Mouse (Mus musculus): Measurements from ENCODE around the gene Hoxb5. TPM values are rescaled to one million over a fixed set of nuclear protein-coding genes. Genes with fewer than 3 reads are reported as not detected.
A peak's percentile ranks its signal among the peaks of the same experiment; 100 is the strongest.

The Hoxb5 gene
- total and polyA plus RNA-seq, 3 experiments: 0.04 to 0.22 TPM; not detected in 1

DNA sequence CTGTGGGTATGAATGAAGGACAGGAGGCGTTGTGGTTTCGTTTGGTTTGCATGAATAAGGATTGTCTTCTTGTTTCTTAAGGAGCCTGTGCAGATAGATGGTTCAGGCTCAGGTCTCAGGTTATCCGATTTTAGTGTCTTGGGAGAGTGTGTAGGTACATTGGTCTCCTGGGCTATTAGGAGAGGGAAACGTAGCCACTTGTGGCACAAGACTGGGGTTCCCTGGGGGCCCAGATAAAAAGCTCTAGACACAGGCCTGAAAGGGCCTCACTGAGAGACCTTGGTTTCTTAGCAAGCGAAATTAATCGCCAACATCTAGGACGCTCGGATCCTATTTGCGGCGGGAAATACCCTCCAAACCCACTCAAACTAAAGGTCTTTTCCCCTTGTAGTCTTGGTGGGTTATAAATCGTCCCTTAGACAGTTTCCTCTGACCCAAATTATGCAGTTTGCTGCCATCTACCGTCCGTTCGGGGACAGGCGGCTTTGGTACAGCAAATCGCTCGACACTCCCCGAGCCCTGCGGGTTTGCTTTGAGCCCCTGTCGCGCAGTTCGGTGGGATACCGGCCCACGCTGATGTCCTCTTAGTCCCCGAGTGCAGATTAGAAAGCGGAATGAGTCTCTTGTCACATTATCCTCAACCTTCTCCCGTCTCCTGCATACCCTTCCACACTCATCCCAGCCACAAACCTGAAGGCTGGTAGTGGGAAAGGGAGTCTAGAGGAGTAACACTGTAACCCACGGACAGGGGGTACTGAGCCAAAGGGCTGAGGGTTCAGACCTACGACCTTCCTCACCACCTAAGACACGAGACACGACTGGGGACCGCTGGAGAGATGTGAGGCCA, 8.7 kb upstream of the Hoxb5 start:
- no peak overlapping the region for H3K4me3 ChIP-seq (ENCODE audit: low read depth, low read length)
- TF ChIP-seq TAL1 (conservative IDR thresholded peaks at IDR 0.05; ENCODE audit: low read depth, low read length): no peak
- no peak for TF ChIP-seq GATA2 (IDR thresholded peaks at IDR 0.05; ENCODE audit: borderline replicate concordance, low read depth, low read length)
- no peak for TF ChIP-seq GATA1 (IDR thresholded peaks at IDR 0.05; ENCODE audit: borderline replicate concordance, low read length)
- peak; percentile 40 for TF ChIP-seq CTCF (IDR thresholded peaks at IDR 0.05; ENCODE audit: low read depth, low read length)
- TF ChIP-seq POLR2AphosphoS5 (IDR thresholded peaks at IDR 0.05; ENCODE audit: insufficient replicate concordance, low read depth, low read length): no peak
- ATAC-seq (ENCODE audit: extremely low read depth, insufficient number of reproducible peaks, low FRiP score, poor library complexity, severe bottlenecking): no peak
- H3K36me3 ChIP-seq (replicated peaks): no peaks in the 10 kb centered on the region
- H3K4me1 ChIP-seq (ENCODE audit: insufficient read depth, low read depth, low read length): peaks cover 7% of the 10 kb centered on the region; the same call in 1 of the 2 replicates
- DNase-seq (ENCODE audit: low spot score): peak; percentile 39
- H3K9me3 ChIP-seq (replicated peaks): no peaks in the 10 kb centered on the region
- peaks cover 76% of the 10 kb centered on the region for H3K27me3 ChIP-seq (ENCODE audit: insufficient read depth, low read length)

GRCm38 (mm10) chr11:96295092-96295835, 7.9 kb upstream of the Hoxb5 start:
- no peak for TF ChIP-seq GATA1 (IDR thresholded peaks at IDR 0.05; ENCODE audit: borderline replicate concordance, low read length)
- TF ChIP-seq CTCF (IDR thresholded peaks at IDR 0.05; ENCODE audit: low read depth, low read length): no peak
- no peak for TF ChIP-seq GATA2 (IDR thresholded peaks at IDR 0.05; ENCODE audit: borderline replicate concordance, low read depth, low read length)
- no peak for TF ChIP-seq TAL1 (conservative IDR thresholded peaks at IDR 0.05; ENCODE audit: low read depth, low read length)
- no peak for TF ChIP-seq POLR2AphosphoS5 (IDR thresholded peaks at IDR 0.05; ENCODE audit: insufficient replicate concordance, low read depth, low read length)
- Histone ChIP-seq H3K4me3 (ENCODE audit: low read depth, low read length) (no peak overlapping the region), H3K9me3 (replicated peaks) (no peaks in the 10 kb centered on the region), H3K4me1 (ENCODE audit: insufficient read depth, low read depth, low read length) (peaks cover 7% of the 10 kb centered on the region; the same call in 1 of the 2 replicates), H3K27me3 (ENCODE audit: insufficient read depth, low read length) (peaks cover 79% of the 10 kb centered on the region), H3K36me3 (replicated peaks) (no peaks in the 10 kb centered on the region)
- DNase-seq (ENCODE audit: low spot score) (no peak), ATAC-seq (ENCODE audit: extremely low read depth, insufficient number of reproducible peaks, low FRiP score, poor library complexity, severe bottlenecking) (no peak)

DNA sequence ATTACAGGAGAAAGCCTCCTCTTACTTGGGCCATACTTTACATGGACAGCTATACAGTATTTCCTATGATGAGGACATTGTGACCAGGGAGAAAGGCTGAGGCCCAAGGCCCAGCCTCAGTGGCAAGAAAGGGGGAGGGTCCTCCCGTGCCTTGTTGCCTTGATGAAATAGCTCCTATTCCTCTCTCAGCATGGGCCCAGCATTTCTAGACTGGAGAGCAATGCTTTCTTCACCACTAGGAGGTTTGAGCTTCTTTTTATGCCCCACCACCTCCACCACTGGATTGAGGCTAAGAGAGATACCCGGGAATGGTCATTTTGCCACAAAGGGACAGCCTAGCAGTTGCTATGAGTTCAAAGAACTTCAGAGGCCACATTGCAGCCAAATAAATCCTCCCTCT, 6.1 kb upstream of the Hoxb5 start:
- H3K4me1 ChIP-seq (ENCODE audit: insufficient read depth, low read depth, low read length): peaks cover 7% of the 10 kb centered on the region; the same call in 1 of the 2 replicates
- no peaks in the 10 kb centered on the region for H3K9me3 ChIP-seq (replicated peaks)
- ATAC-seq (ENCODE audit: extremely low read depth, insufficient number of reproducible peaks, low FRiP score, poor library complexity, severe bottlenecking) (no peak), DNase-seq (ENCODE audit: low spot score) (no peak)
- peaks cover 82% of the 10 kb centered on the region for H3K27me3 ChIP-seq (ENCODE audit: insufficient read depth, low read length)
- TF ChIP-seq POLR2AphosphoS5 (IDR thresholded peaks at IDR 0.05; ENCODE audit: insufficient replicate concordance, low read depth, low read length) (no peak), GATA1 (IDR thresholded peaks at IDR 0.05; ENCODE audit: borderline replicate concordance, low read length) (no peak), GATA2 (IDR thresholded peaks at IDR 0.05; ENCODE audit: borderline replicate concordance, low read depth, low read length) (no peak), TAL1 (conservative IDR thresholded peaks at IDR 0.05; ENCODE audit: low read depth, low read length) (no peak), CTCF (IDR thresholded peaks at IDR 0.05; ENCODE audit: low read depth, low read length) (no peak)
- H3K4me3 ChIP-seq (ENCODE audit: low read depth, low read length): no peak overlapping the region
- no peaks in the 10 kb centered on the region for H3K36me3 ChIP-seq (replicated peaks)

GRCm38 (mm10) chr11:96297428-96297827, 5.7 kb upstream of the Hoxb5 start:
- Histone ChIP-seq H3K4me1 (ENCODE audit: insufficient read depth, low read depth, low read length) (peaks cover 7% of the 10 kb centered on the region; the same call in 1 of the 2 replicates), H3K27me3 (ENCODE audit: insufficient read depth, low read length) (peaks cover 81% of the 10 kb centered on the region), H3K4me3 (ENCODE audit: low read depth, low read length) (no peak overlapping the region), H3K9me3 (replicated peaks) (no peaks in the 10 kb centered on the region), H3K36me3 (replicated peaks) (no peaks in the 10 kb centered on the region)
- TF ChIP-seq POLR2AphosphoS5 (IDR thresholded peaks at IDR 0.05; ENCODE audit: insufficient replicate concordance, low read depth, low read length) (no peak), GATA2 (IDR thresholded peaks at IDR 0.05; ENCODE audit: borderline replicate concordance, low read depth, low read length) (no peak), TAL1 (conservative IDR thresholded peaks at IDR 0.05; ENCODE audit: low read depth, low read length) (no peak)
- ATAC-seq (ENCODE audit: extremely low read depth, insufficient number of reproducible peaks, low FRiP score, poor library complexity, severe bottlenecking): no peak
- DNase-seq (ENCODE audit: low spot score): no peak

GRCm38 (mm10) chr11:96297968-96298635, 5.0 kb upstream of the Hoxb5 start:
- Histone ChIP-seq H3K4me1 (ENCODE audit: insufficient read depth, low read depth, low read length) (peaks cover 7% of the 10 kb centered on the region; the same call in 1 of the 2 replicates), H3K4me3 (ENCODE audit: low read depth, low read length) (no peak overlapping the region), H3K27me3 (ENCODE audit: insufficient read depth, low read length) (peaks cover 80% of the 10 kb centered on the region), H3K36me3 (replicated peaks) (no peaks in the 10 kb centered on the region), H3K9me3 (replicated peaks) (no peaks in the 10 kb centered on the region)
- no peak for TF ChIP-seq CTCF (IDR thresholded peaks at IDR 0.05; ENCODE audit: low read depth, low read length)
- TF ChIP-seq TAL1 (conservative IDR thresholded peaks at IDR 0.05; ENCODE audit: low read depth, low read length): no peak
- no peak for TF ChIP-seq GATA1 (IDR thresholded peaks at IDR 0.05; ENCODE audit: borderline replicate concordance, low read length)
- TF ChIP-seq GATA2 (IDR thresholded peaks at IDR 0.05; ENCODE audit: borderline replicate concordance, low read depth, low read length): no peak
- no peak for TF ChIP-seq POLR2AphosphoS5 (IDR thresholded peaks at IDR 0.05; ENCODE audit: insufficient replicate concordance, low read depth, low read length)
- DNase-seq (ENCODE audit: low spot score) (no peak), ATAC-seq (ENCODE audit: extremely low read depth, insufficient number of reproducible peaks, low FRiP score, poor library complexity, severe bottlenecking) (no peak)
